Mouse (Mus musculus) thymus, postnatal 0 days (tissue): ENCODE results near the gene Prkar2a. TPM values are rescaled to one million over a fixed set of nuclear protein-coding genes. Genes with fewer than 3 reads are reported as not detected.

Experiments used
- DNase-seq: peaks from one replicate; pipeline ENCODE4 v3.0.0-alpha.2; 2015; ENCODE audit warnings: low spot score
- polyA plus RNA-seq: library from polyadenylated mRNA; unstranded; fragments of >200 nt; fragmentation: Nextera tagmentation; extraction: Ambion mirVana; gene quantifications from 2 replicates; pipeline ENCODE4 v1.2.1, GENCODE M21; 2015

The Prkar2a gene
- polyA plus RNA-seq, 1 experiment from 2014 or later, result 7.7 TPM

DNA sequence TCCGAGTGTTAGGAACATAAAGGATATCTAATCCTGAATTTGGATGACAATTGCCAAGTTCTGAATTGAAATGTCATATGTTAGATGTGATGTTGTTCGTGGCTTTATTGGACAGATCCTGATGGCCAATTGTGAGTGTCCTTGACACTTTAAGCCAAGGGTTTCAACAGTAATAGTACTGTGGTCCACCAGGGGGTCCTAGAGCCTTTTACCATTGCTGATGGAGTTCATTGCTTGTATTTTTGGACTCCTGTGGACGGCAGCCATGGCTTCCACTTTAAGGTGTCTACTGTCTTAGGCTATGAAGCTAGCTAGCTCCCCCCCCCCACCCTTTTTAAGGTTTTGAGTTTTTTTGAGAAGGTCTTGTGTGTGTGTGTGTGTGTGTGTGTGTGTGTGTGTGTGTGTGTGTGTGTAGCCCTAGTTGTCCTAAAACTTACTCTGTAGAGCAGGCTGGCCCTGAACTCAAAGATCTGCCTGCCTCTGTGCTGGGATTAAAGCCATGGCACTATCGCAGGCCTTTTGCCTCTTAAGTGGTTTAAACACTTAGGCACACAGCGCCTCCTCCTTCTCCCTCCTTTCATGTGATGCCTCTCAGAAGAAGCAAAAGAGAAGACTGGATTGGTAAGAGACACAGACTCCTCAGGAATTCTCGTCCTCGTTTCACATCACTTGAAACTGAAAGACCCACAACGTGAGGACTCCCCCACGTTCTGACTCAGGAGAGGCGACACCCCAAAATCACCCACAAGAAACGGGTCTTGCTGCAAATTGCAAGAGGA is 63.2 kb downstream of the Prkar2a start:
- DNase-seq, result no peak

DNA sequence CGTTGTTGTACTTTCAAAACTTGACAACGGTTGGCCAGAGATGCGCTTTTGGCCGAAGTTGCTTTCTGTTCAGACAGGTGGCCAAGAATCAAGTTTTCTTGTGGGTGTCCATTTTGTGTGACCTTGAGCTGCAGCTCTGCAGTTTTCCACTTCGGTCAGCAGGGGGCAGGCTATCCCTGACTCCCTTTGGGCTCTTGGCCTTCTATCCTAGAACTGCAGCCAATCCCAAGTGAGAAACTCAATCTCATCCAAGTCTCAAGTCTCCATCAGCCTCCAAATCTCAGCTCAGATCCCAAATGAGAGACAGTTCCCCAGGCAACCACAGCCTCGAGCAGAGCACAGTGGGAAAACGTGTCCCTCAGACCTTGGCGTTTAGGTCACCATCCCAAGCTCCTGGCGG is 64.2 kb downstream of the Prkar2a start:
- DNase-seq, result peak; percentile 39

DNA sequence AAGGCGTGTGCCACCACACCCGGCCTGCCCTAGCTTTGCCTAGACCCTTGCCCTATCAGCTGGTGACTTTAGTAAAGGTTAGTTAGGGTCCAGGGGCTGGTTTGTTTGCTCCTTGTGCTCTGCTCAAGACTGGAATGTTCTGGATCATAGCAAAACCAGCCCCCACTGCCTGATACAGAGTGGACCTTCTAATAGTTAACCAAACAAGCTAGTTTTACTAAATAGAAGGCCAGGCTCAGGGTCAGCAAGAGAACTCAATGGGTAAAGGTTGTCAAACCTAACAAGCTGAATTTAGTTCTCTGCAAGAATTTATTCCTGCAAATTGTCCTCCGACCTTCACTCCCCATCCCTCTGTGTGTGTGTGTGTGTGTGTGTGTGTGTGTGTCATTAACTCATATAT is 64.9 kb downstream of the Prkar2a start:
- DNase-seq, result no peak

DNA sequence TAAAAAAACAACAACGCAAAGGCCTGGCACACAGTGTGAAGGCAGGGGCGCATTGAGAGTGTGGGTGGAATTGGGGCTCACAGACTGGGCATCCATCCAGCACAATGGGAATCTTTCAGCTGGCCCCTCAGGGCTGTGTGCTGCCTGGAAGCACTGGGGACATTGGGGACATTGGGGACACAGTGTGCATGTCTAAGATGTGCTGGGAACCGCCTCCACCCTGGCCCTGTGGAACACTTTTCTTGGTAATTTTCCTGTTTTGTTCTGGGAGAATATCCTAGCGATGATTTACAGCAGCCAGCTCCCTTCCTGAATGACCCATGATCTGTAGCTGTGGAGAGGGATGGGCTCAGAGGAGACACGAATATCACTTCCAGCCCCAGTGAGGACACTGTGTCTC is 65.3 kb downstream of the Prkar2a start:
- no peak for DNase-seq

DNA sequence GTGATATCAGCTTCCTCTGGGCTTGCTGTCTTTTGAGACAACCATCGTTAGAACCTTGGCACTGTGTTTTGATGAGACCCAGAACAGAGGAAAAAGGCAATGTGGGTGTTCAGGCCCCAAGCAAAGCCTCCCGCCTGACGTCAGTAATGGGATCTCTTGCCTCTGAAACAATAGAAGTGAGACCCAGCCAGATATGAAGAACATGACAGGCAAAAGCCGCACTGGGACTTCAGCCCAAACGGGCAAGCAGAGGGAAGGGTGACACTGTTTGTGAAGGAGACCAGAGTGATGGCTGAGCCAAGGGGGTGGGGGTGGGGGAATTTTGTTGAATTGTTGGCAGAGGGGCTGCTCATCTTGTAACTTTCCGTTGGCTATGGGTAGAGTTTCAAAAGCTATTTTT is 68.3 kb downstream of the Prkar2a start:
- no peak for DNase-seq

DNA sequence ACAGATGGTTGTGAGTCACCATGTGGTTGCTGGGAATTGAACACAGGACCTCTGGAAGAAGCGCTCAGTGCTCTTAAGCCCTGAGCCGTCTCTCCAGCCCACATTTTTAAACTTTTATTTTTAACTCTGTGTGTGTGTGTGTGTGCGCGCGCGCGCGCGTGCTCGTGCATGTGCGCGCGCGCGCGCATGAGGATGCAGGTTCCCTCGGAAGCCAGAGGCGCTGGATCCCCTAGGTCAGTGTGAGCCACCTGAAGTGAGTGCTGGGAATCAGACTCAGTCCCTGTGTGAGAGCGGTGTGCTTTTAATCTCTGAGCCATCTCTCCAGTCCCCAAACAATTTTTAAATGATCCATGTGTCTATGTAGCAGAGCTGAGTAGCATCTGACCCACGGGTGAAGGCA is 70.0 kb downstream of the Prkar2a start:
- no peak for DNase-seq

DNA sequence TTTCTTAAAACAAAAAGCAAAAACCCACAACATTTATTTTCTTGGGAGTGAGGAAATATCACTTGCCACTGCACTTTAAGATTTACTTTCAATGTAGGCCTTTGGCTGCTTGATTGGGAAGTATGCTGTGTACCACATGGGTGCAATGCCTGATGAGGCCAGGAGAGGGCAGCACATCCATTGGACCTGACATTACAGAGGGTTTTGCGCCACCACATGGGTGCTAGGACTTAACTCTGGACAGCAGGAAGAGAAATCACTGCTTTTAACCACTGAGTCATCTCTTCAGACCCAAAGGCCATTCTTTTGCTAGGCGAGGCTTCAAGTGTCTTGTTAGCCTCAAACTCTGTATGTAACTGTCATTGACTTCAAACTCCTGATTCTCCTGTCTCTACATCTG is 70.7 kb downstream of the Prkar2a start:
- DNase-seq, result peak; percentile 62

DNA sequence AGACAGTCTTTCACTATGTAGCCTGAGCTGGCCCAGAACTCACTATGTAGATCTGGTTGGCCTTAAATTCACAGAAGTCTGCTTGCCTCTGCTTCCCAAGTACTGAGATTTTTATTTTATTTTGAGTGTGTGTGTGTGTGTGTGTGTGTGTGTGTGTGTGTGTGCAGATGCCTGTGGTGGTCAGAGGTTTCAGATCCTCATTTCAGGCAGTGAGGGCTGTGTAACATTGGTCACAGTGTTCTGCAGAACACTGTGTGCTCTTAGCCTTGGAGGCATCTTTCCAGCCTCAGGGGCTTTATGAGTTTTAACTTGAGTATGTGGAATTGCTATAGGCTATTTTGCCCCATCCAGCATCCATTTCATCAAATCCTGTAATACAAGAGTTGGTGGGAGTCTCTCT is 72.4 kb downstream of the Prkar2a start:
- no peak for DNase-seq

DNA sequence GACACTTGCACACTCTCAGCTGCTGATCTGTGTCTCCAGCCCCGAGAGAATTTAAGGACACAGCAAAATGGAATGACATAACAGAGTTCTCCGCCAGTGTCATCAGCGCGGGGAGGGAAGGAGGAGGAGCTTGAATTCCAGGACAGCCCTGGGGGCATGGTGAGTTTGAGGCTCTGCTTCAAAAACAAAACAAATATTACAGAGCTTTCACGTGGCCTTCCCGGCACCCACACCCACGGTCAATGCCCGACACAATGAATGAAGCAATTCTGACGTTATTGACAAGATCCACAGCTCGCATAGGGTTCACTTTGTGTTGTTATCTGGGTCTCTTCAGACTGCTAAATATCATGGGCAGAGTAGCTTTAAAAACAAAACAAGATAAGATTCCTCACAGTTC is 75.9 kb downstream of the Prkar2a start:
- no peak for DNase-seq

DNA sequence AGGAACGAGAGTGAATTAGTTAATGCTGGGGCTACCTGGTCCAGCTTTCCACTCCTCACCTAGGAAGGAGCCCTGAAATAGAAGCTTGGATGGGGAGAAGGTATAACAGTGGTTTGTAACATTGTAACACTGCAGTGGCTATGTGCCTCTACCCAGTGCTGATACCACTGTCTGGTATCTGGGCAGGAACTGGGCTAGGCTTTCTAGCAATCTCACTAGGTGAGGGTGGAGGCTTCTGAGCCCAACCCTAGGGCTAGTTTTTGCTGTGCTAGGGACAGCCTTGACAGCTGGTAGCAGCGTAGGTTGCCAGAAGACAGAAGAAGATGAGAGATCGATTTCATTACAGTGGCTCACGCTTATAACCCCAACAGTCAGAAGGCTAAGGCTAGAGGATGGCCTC is 87.5 kb downstream of the Prkar2a start:
- DNase-seq, result no peak

DNA sequence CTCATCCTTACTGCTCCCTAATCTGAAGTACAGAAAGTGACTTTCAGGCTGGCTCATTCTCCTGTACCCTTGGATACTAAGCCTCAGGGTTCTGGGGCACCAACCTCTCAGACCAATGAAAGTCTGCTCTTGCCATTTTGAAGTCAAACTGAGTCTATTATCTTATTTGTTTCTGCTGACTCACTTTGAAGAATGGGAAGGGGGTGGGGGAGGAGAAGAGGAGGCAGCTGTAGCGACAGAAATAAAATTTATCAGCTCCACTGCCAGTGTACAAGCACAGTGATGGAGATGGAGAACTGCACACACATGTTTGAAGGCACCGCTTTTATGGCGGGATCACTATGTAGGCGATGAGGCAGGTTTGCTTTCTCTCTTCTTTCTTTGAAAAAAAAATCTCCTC is 88.2 kb downstream of the Prkar2a start:
- DNase-seq, result no peak

DNA sequence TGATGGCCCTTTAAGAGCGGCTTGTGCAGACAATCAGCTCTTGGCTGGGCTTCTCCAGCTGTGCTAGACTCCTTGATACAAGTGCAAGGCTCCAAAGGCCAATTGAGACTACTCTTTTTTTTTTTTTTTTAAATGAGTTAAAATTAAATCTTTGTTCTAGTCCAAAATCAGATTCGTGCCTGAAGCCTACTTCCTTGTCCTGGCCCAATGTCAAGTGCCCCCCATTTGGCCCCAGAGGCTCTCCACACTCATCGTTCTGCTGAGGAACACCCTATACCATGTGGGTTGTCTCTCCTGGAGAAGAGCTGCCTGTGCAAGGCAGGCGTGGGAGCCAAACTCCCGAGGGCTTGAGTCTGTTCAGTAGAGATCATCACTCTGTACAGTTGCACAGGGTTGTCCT is 91.8 kb downstream of the Prkar2a start:
- no peak for DNase-seq

DNA sequence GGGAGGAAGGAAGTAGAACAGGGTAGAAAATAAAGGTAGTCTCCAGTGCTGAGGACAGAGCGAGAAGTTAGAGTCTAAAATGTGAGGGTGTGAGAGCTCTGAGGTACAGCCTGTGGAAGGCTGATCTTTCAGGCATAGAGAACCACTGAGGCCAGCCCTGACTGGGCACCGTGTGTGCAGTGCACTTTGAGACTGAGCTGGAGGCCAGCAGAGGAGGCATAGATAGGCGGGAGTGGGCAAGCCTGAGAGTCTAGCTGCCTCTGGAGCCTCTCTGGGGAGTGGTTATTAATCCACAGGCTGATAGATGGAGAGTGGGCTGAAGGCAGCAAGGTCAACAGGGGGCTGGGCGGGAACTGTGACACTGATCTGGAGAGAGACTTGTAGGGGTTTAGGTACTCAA is 92.8 kb downstream of the Prkar2a start:
- no peak for DNase-seq

DNA sequence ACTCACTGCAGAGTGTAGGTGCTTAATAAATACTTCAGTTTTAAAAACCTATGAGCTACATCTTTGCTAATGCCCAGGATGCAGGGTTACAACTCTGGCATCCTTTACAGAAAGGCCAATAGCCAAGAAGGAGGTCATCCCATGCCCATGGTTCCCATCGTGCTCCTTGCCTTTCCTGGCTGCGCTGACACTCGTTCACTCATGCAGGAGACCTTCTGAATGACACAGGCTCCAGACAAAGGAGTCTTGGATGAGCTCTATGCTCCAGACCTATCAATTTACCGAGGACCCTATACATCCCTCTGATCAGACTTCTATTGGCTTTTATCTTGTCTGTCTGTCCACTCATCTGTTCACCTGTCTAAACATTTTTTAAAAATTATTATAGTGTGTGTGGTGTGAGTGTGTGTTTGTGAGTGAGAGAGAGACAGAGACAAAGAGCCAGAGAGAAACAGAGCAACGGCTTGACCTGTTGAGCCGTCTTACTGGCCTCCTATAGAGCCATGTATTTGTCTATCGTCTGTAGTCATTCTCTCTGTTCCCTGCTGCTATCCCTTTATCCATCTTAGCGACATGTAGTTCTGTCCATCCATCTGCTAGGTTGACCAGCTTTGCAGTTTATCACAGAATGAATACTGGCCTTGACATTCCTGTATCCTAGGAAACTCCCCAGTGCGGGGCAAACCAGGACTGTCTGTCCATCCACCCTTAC is 93.9 kb downstream of the Prkar2a start:
- DNase-seq, result no peak

DNA sequence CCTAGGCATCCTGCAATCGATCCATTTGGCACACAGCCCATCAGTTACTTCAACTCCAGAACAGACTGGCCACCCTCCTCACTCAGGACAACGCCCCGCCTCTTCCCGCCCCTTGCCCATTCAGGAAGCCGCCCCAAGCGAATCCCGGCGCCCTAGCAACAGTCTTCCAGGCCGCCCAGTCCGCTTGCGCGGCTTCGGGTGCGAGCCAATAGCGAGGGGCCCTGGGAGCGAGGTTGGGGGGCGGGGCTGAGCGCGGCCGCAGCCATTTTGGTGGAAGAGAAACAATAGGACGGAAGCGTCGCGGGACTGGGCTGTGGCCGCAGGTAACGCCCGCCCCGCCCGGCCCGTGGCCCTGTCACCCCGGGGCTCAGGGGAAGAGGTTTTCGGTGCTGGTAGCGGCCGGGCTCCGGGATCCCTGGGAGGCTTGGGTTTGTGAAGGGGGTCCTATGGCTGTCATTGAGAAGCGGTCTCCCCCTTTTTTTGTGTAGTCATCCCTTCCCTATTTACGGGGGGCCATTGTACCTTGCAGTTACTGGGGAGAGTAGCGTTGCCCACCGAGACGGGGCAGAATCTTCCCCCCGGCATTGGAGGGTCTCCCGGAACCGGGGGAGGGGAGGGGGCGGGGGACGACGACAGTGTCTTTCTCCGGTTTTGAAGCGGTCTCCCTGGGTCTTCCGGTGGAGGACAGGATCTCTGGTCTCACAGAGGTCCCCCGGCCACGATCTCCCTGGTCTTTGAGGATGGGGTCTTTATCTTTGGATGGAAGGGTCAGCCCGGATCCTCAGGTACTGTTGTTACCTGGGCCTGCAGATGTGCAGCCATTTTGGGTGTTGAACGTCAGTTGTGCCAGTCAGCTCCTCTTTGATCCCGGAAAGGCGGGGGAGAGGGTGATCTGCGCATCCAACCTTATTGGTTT is 94.7 kb downstream of the Prkar2a start, which contains the start of gene Ip6k2:
Gene Ip6k2 (plus strand): TSS at position 249 of the 916 bp plus-strand sequence.
- DNase-seq, result peak; percentile 93

DNA sequence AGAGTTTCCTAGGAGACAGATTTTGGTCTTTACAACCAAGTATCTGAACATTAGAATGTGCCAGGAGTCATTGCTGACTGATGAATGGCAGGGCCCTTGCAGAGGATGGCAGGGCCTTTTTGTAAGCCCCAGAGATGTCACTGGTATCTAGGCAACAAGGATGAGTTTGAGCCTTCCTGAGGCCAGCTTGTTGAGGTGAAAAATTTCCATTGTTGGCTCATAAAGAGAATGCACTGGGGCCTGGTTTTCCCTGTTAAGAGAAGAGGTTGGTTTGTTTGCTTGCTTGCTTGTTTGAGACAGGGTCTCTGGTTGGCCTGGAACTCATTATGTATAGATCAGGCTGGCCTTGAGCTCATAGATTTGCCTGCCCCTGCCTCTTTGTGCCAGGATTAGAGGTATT is 96.3 kb downstream of the Prkar2a start:
- no peak for DNase-seq

DNA sequence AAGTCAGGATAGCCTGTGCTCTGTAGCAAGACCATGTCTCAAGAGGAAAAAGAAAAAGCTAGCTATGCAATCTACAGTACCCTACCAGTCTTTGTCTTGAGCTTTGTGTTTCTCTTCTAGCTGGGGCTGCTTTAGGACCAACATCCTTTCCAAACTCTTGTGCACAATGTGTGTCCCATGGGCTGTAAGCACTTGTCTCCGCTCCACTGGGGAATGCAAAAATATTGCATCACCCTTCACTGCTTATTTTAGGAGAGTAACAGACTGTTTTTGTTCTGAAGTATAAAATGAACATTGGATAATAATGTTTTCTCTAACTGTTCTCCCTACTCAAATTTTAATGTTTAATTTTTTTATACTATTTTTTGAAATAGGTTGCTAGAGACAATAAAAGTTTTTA is 97.4 kb downstream of the Prkar2a start:
- DNase-seq, result no peak

DNA sequence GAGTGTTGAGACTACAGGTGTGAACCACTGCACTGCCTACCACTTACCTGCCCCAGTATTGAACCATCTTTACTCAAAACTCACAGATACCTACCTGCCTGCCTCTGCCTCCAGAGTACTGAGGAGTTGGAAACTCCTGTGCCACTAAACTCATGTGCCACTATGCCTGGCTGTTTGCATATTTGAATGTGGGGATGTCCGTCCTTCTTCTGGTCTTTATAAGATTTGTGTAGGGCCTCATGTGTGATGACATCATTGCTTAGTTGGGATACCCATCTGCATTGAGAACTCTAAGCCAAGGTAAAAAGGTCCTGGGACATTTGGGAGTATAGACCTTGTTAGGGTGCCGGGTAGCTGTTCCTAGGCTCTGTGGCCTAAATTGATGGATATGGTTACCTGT is 98.0 kb downstream of the Prkar2a start:
- no peak for DNase-seq

DNA sequence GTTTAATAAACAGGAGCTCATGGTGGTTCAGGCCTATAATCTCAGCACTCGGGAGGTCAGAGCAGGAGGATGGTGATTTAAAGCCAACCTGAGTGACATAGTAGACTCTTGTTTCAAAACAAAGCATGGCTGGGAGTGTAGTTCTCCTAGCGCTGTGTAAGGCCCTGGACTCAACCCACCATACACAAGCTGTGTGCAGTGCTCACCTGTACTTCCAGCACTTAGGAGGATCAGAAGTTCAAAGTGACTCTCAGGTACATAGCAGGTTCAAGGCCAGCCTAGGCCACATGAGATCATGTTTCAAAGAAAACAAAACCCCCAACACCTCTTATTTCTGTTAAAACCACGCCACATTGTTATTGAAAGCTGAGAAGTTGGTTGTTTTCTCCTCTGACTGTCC is 99.6 kb downstream of the Prkar2a start:
- no peak for DNase-seq

DNA sequence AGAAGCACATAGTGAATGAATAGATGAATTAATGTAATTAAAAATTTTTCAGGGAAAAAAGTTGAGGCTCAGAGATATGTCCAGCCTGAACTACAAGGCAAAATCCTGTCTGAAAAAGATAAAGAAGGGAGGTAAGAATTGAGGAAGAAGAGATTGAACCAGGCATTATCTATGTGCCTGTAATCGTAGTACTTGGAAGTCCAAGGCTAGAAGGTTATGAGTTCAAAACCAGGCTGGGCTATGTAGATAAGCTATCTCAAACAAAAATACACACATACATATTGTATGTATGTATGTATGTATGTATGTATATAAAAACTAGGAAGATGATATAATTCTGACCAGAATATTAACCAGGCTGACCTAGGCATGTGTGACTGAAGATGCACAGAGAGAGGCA is 103.2 kb downstream of the Prkar2a start:
- no peak for DNase-seq

DNA sequence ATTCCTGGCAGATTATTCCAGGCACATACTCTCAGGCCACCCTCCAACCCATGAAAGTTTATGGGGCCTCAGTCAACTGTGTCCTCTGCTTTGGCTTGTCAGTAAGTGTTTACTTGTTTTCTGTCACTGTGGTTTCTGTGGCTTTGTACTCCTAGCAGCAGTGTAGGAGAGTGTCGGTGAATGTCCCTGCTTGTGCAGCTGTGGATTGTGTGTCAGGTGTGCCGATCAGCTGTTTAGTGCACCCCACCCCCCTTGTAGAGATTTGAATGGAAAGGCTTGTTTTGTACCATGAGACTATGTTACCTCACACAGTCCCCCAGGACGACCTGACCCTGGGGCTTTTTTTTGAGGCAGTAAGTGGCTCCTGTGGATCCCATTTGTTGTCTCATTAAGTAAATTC is 103.6 kb downstream of the Prkar2a start:
- peak; percentile 86 for DNase-seq

DNA sequence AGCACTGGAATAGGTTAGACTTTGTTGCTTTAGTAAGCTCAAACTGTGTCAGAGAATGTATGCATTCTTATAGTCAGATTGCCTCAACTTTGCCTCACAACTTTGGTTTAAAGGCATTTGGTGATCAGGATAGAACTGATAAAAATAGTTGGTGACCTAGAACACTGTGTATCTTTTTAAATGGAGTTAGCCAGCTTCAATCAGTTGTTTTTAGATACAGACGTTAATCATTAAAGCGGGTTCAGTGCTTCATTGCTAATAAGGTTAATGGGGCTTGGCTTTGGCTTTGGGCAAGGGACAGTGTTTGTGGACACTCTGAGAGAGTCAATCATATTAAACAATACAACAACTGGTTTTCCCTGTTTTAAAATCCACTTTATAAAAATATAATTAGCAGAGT is 106.2 kb downstream of the Prkar2a start:
- DNase-seq, result no peak
